Mouse (Mus musculus): ENCODE measurements at regions not wholly inside any gene's neighbourhood (a gene's known extent, or its start where the extent isn't known, plus 50 kb on each side); places are given as distances from the start of the nearest gene placed in this dataset.

DNA sequence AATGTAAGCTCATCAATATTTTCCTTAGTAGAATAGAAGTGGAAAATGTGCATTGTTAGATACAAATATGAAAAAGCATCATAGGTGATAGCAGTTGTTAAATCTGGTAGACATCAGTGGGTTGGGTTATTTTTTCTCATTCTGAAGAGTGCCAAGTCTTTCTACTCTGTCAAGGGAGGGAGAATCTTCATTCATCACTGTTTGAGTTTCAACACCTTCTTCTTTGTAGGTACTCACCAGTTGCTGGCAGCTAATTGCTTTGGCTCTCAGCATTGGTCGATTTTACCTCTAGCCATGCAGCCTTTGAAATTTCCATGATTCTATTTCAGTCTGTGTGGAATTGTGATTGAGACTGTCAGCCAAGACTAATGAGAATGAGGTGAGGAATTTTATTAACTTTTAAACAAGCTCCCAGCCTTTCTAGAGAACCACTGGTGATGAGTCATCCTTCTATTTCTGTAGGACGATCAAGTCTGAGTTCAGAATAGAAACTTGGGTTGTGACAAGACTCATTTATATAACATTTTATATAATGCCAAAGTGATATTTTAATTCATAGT lies 590.3 kb downstream of the Gabrg1 start:
- peak; percentile 40 for DNase-seq

All from right cerebral cortex, adult 18-20 months (tissue).